Mouse (Mus musculus): ENCODE results near the gene Calm4.

GRCm38 (mm10) chr13:3832450-3832849 lies 5.1 kb upstream of the Calm4 start:
- TF ChIP-seq CTCF (IDR thresholded peaks at IDR 0.05; ENCODE audit: extremely low read depth, insufficient read length, insufficient replicate concordance, low read depth, low read length) (no peak), POLR2A (IDR thresholded peaks at IDR 0.05; ENCODE audit: low read depth, low read length) (no peak)
